Mouse (Mus musculus) megakaryocyte, embryonic 14.5 days (primary cell): Measurements from ENCODE around the gene Asb13.

Experiments
- FLI1 ChIP-seq: IDR thresholded peaks from 2 replicates; pipeline ENCODE4 v1.6.1; 2012; ENCODE audit warnings: low read length, inconsistent platforms, mixed read lengths
- GATA1 ChIP-seq: IDR thresholded peaks from 3 replicates; pipeline ENCODE4 v1.6.1; 2012; ENCODE audit warnings: mixed read lengths, low read length, inconsistent platforms, borderline replicate concordance

- TF ChIP-seq GATA1: no peak
- TF ChIP-seq FLI1: no peak
Observed at GRCm38 (mm10) chr13:3590789-3591188, 43.0 kb upstream of the Asb13 start.
